8 mouse cellular contexts compared by ENCODE assay signal in the genomic region with DNA sequence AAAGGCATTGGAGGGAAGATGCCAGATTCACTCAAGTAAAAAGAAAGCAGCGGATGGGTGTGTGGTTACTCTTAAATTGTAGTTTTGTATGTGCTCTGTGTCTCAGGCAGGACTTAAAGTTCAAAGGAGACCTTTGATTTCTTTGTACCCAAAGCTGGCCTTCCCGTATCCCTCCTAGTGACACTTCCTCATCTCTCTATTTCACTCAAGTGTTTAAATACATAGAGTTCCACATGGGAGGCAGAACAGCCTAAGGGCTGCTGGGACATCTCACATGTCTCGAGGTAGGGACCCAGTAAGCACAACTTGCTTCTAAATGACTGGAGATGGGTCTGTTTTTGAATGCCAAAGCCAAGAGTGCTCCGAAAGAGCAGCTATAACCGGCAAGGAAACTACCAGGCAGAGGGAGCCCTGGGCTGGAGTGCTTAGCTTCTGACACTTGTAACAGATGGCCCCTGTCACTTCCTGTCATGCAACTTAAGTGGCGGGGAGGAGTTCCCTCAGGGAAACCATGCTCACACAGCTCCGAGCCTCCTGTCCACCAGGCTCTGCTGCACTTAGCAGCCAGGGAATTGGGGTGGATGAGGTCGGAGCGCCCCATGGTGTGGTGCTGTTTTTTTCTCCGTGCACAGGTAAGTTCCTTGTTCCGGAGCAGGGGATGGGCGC.
DNase-seq lines count a peak whose midpoint lies in the region; ATAC-seq and TF ChIP-seq lines count a peak whose summit lies in the region.

No protein-coding gene starts in this region.

- peak overlapping the region; percentile 39; the same call in 1 of the 2 replicates for H3K9ac ChIP-seq in heart, embryonic 11.5 days (ENCODE audit: low read depth, low read length)
- no peak overlapping the region for H3K9ac ChIP-seq in stomach, postnatal 0 days (ENCODE audit: low read length)

- no peaks in the 10 kb centered on the region for H3K9me3 ChIP-seq in heart, embryonic 11.5 days (replicated peaks; ENCODE audit: control insufficient read depth, low read length)
- no peaks in the 10 kb centered on the region for H3K9me3 ChIP-seq in stomach, postnatal 0 days (ENCODE audit: control insufficient read depth, low read length)

- peak; percentile 75 for ATAC-seq in activated CD4-positive, CD25-positive, alpha-beta regulatory T cell, adult 4 months
- ATAC-seq in heart, embryonic 11.5 days (replicated peaks; ENCODE audit: insufficient number of reproducible peaks, low FRiP score, low TSS enrichment): peak; percentile 31; the same call in 1 of the 2 replicates
- 0 out of 2 replicates have a peak, but pooled peaks have one; percentile 18 for ATAC-seq in stomach, postnatal 0 days (ENCODE audit: low FRiP score, low TSS enrichment)

- H3K27ac ChIP-seq in heart, embryonic 11.5 days (ENCODE audit: low read depth, low read length): peak overlapping the region; percentile 70
- peak overlapping the region; percentile 18; the same call in 1 of the 2 replicates for H3K27ac ChIP-seq in stomach, postnatal 0 days (replicated peaks)

- peak; percentile 64 for DNase-seq in cerebellum, adult 8-10 months
- DNase-seq in kidney, postnatal 10 days: peak; percentile 87
- DNase-seq in lung, postnatal 36 days: peak; percentile 88
- no peak for DNase-seq in stomach, postnatal 0 days (ENCODE audit: low spot score)
- DNase-seq in frontal cortex, postnatal 10 days (ENCODE audit: low spot score in 2 of 2): no peak
- no peak for DNase-seq in Muller cell, postnatal 12 days (ENCODE audit: inconsistent ontology term)

- no peaks in the 10 kb centered on the region for H3K27me3 ChIP-seq in heart, embryonic 11.5 days (ENCODE audit: control insufficient read depth, insufficient read depth, low read length)
- no peaks in the 10 kb centered on the region for H3K27me3 ChIP-seq in stomach, postnatal 0 days (ENCODE audit: control insufficient read depth, insufficient read depth, low read length)

- 23% methylated on average over 12 of the region's 12 CpGs for WGBS in heart, embryonic 11.5 days (ENCODE audit: insufficient replicate concordance)
- WGBS in stomach, postnatal 0 days: 35% methylated on average over 12 of the region's 12 CpGs

- peak overlapping the region; percentile 52 for H3K4me2 ChIP-seq in heart, embryonic 11.5 days
- peak overlapping the region; percentile 20; the same call in 1 of the 2 replicates for H3K4me2 ChIP-seq in stomach, postnatal 0 days (replicated peaks; ENCODE audit: low read depth)

- TF ChIP-seq CTCF in stomach, postnatal 0 days (IDR thresholded peaks at IDR 0.05; ENCODE audit: low read depth): peak; percentile 30

- H3K36me3 ChIP-seq in heart, embryonic 11.5 days (ENCODE audit: control insufficient read depth, insufficient read depth, low read length): no peaks in the 10 kb centered on the region
- H3K36me3 ChIP-seq in stomach, postnatal 0 days (ENCODE audit: control insufficient read depth, insufficient read depth, low read length): no peaks in the 10 kb centered on the region

- TF ChIP-seq EP300 in stomach, postnatal 0 days (optimal IDR thresholded peaks at IDR 0.05): no peak

- H3K4me3 ChIP-seq in heart, embryonic 11.5 days (ENCODE audit: low read depth, low read length): peak overlapping the region; percentile 25; the same call in 1 of the 2 replicates
- H3K4me3 ChIP-seq in stomach, postnatal 0 days (ENCODE audit: low read depth, low read length): no peak overlapping the region

- H3K4me1 ChIP-seq in heart, embryonic 11.5 days (ENCODE audit: control insufficient read depth, insufficient read depth, low read length): peaks cover 19% of the 10 kb centered on the region
- no peaks in the 10 kb centered on the region for H3K4me1 ChIP-seq in stomach, postnatal 0 days (replicated peaks; ENCODE audit: control insufficient read depth, insufficient read depth)

Comparison
In these comparisons a context has a peak if more than half of its experiments do, and no peak if none do; other contexts are left out.
1. ATAC-seq: peak in every context shown above with its lines; median percentile 75 in activated CD4-positive, CD25-positive, alpha-beta regulatory T cell, adult 4 months; 31 in heart, embryonic 11.5 days; 18 in stomach, postnatal 0 days.
2. DNase-seq: peak in cerebellum, adult 8-10 months (single experiment), kidney, postnatal 10 days (single experiment) and lung, postnatal 36 days (single experiment); none in stomach, postnatal 0 days (single experiment), frontal cortex, postnatal 10 days (0 of 2) and Muller cell, postnatal 12 days (single experiment).